Mouse (Mus musculus): Measurements from ENCODE around the gene Fras1.

DNA sequence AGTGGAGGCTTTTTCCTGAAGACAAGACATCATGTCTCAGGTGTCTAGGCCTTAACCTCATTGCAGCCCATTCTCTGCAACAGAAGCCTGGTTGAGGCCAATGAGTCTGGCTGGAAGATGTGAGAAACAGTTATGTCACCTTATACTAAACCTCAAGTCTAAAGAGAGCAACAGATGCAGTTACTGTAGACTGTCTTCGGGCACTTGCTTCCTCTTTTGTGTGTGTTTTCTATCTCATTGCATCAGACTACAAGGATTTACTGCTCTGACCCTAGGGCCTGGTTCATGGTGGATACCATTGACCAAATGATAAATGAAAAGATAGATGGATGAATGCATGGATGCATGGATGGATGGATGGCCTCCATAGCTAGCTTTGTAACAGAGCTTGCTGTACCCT is 388.3 kb downstream of the Fras1 start:
- TF ChIP-seq POLR2A (IDR thresholded peaks at IDR 0.05; ENCODE audit: insufficient read depth, low read length) = no peak
- no peak for TF ChIP-seq CTCF (IDR thresholded peaks at IDR 0.05; ENCODE audit: low read depth, low read length)
- no peak for TF ChIP-seq EP300 (IDR thresholded peaks at IDR 0.05; ENCODE audit: insufficient read depth, low read depth, low read length)

Measured in ES-Bruce4 (cell line).